Mouse (Mus musculus) 416B (cell line): ENCODE measurements at regions not wholly inside any gene's neighbourhood (a gene's known extent, or its start where the extent isn't known, plus 50 kb on each side); places are given as distances from the start of the nearest gene placed in this dataset.

Source experiments
- DNase-seq: peaks from one replicate; pipeline ENCODE4 v3.0.0; 2011; ENCODE audit warnings: low read depth

DNA sequence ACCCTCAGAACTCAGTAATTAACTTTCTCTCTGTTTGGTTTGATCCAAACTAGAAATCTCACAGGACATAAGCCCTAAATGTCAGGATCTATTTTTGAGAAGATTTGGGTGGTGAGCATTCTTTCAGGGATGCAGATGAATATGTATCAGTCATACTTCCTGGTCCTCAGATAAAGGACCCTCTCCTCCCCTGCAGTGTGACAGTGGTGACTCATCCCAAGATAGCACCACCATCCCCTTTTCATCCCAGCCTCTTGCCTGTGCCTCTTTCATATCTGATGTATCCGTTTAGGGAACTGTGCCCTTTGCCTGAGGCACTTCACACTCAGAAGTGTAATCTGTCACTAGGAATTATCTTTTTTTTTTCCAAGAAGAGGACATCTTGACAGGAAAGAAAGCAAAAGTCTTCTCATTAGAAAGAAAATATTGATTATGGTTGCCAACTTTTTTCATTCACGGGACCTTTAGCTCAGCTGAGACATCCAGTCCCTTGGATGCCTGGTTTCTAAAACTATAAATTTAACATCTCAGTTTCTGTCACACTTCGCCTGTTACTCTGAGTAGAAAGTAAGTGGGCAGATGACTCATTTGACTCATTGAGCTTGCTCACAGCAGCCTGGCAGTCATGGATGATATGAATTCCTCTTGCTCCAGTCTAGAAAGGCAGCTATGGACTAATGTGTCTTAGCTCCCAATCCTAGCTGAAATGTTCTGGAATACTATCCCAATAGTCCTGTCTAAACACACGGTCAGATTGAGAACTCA is 284.1 kb upstream of the Mctp2 start:
- no peak for DNase-seq

GRCm38 (mm10) chr7:72592110-72592509 is 285.7 kb upstream of the Mctp2 start:
- no peak for DNase-seq

GRCm38 (mm10) chr7:72592649-72593048 is 286.2 kb upstream of the Mctp2 start:
- DNase-seq, result no peak

DNA sequence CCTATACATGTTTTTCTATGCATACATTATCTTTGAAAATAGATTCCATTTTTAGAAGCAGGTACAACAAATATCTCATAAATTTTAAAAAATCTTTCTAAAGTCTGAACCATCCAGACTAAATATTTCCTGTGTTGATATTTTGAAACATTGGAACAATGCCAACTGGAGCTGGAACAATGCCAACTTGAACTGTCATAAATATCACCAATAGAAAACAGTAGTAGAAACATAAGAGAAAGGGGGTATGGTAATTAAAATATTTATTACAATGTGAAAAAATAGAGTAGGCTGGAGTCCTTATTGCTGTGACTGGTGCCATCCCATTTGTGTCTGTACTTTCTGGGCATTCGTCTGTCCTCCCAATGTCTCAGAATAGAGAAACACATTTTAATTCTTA is 286.9 kb upstream of the Mctp2 start:
- no peak for DNase-seq

DNA sequence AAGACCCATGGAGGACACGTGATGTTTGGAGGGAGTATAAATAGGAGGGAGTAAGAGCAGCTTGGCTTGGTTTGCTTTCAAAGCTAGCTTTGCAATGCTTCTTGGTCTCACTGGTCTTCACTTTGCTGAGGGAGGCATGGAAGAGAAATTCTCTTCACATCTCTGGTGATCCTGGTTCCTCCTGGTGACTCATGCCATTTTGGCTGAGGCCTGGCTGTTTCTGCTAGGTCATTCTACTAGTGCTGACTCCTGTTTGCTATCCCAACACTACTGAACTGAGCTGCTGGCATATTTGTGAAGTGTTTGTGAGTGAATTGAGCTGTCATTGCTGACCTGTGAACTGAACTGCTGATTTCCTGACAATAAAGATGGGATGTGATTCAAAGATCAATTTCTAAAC is 288.3 kb upstream of the Mctp2 start:
- DNase-seq, result no peak

- DNase-seq, result no peak
Measured at GRCm38 (mm10) chr7:72596985-72597384, 290.6 kb upstream of the Mctp2 start.

DNA sequence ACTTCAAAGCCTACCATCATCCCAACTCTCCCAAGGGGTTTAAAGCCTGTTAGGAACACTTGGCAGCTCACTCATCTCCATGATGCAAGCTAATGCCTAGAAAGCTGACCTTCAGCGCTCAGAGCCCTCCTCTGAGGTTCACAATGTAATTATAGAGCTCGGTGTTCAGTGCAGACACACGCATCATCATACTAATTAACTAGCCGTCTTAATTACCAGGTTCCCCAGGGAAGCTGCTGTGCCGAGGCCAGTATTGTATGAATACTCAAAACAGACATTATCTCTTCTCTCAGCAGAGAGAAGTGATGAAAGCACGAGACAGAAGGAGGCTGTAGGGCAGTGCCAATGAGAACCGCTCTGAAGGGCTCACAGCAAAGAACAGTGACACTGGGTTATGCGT is 295.5 kb upstream of the Mctp2 start:
- no peak for DNase-seq

- no peak for DNase-seq
Measured at GRCm38 (mm10) chr7:72609791-72610190, 303.4 kb upstream of the Mctp2 start.

GRCm38 (mm10) chr7:72615232-72615631 is 308.8 kb upstream of the Mctp2 start:
- DNase-seq, result no peak

- no peak for DNase-seq
Measured at GRCm38 (mm10) chr7:72627369-72627768, 321.0 kb upstream of the Mctp2 start.

GRCm38 (mm10) chr7:72639566-72639965 is 333.2 kb upstream of the Mctp2 start:
- no peak for DNase-seq

GRCm38 (mm10) chr7:72675018-72675417 is 368.6 kb upstream of the Mctp2 start:
- no peak for DNase-seq

DNA sequence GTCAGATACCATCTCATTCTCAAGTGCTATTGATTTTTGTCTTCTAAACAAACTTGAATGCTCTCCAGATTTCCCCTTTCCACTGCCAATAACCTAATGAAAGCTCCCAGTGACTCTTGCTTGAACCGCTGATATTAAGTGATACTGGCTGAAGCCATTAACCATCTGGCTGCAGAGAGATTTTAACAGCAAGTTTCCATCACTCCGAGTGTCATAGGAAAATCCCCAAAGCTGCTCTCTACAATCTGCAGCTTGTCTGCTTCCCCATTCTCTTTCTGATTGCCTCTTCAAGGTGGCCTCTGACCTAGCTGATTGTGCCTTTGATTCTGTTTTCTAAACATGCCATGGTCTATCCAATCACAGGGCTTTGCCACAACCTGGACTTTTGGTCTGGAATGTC is 379.4 kb upstream of the Mctp2 start:
- DNase-seq, result no peak

- DNase-seq, result no peak
Measured at GRCm38 (mm10) chr7:72687356-72687755, 380.9 kb upstream of the Mctp2 start.

DNA sequence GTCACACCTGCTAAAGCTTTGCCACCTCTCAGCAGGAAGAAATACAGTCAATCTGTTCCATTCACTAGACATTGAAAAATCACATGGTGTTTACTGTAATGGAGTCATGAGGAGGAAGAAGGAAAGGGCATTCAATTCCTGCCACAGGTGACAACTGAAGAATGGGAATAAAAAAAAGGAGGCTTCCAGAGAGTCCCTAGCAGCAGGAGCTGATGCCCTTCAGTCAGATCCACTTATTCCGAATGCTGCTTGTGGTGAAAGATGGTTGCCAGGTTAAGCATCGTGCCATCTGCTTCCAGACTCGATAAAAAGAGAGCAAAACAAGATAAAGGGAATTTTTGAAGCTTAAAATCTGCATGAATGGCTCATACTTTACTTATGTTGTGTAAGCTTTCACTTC is 385.0 kb upstream of the Mctp2 start:
- no peak for DNase-seq

GRCm38 (mm10) chr7:72691859-72692258 is 385.5 kb upstream of the Mctp2 start:
- DNase-seq, result no peak

DNA sequence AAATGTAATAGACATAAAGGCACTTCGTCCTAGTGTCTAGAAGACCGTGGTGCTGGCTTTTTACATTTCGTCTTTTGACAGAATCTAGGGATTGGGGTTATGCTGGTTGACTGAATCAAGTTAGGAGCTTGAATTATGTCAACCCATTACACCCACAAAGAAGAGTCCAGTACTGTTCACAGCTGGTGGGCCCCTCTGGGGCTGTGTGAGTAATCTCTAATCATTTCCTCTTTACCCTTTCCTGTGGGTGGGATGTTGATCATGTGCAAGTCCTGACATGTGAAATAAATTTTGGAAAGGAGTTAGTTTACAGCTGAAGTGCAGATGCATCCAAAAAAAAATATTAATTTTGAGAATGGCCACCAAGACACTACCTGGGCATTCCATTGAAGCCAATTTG is 390.3 kb upstream of the Mctp2 start:
- DNase-seq, result peak; percentile 2

GRCm38 (mm10) chr7:72703652-72704341 is 397.4 kb upstream of the Mctp2 start:
- no peak for DNase-seq

DNA sequence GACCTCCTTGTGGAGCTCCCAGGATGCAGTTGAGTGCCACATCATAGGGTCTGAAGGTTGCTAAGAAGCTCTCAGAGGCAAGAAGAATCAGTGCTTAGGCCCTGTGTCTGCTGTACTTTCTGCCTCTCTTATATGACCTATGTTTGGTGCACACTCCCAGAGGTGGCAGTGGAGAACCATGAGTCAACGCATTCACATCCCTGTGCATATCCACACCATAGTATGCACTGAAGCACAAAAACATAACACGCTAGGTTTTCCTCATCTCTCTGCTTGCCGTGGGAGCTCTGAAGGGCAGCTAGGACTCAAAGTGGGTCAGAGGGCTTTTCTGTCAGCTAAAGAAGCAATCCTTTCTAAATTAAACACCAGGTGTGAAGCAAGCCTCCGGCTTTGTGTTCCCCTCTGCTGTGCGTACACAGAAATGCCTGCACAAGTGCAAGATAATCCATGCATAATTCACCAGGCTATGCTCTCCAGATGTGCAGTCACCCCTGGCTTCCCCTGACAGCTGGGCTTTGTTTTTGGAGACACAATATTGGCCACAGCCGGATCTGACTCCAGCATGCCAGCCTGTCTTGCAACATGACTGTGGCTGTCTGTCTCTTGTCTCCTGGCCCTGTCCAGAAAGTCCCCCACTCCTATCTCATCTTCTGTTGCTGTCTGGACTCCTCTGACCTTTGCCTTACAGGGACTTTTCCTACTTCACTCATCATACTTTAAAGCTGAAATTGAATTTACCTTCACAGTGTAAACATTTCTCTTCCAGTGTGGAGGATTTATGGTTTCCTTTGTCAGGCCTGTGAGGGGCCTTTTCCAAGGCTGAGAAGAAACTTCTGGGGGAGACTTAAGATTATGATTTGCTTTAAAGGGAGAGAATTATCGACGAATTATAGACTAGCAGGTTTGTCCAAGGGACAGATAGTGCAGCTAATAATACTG is 405.1 kb upstream of the Mctp2 start:
- no peak for DNase-seq

DNA sequence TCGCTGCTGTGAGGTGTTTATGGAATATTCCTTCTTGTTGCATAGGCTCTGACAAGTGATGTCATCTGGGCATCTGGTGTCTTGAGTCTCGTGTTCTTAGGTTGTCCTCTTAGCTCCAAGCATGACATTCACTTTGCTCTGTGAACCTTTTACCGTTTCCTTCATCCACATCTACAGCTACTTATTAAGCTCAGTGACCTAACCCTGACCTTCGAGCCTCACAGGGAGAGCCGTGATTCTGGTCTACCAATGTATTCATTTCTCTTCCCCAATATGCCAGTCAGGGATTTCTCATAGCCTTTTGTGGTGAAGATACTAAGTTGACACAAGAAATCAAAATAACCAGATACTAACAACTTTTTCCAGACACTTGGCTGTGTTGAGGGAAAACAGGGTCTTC is 409.0 kb upstream of the Mctp2 start:
- no peak for DNase-seq

- no peak for DNase-seq
Measured at GRCm38 (mm10) chr7:72716051-72716450, 409.6 kb upstream of the Mctp2 start.

- DNase-seq, result no peak
Measured at GRCm38 (mm10) chr7:72726214-72726854, 419.9 kb upstream of the Mctp2 start.
